Mouse (Mus musculus) urinary bladder, postnatal 14 days (tissue): ENCODE results near the gene Ogfrl1.

Source experiments
- DNase-seq: peaks from one replicate; pipeline ENCODE4 v3.0.0; 2021; ENCODE audit warnings: low spot score

The Ogfrl1 gene

DNA sequence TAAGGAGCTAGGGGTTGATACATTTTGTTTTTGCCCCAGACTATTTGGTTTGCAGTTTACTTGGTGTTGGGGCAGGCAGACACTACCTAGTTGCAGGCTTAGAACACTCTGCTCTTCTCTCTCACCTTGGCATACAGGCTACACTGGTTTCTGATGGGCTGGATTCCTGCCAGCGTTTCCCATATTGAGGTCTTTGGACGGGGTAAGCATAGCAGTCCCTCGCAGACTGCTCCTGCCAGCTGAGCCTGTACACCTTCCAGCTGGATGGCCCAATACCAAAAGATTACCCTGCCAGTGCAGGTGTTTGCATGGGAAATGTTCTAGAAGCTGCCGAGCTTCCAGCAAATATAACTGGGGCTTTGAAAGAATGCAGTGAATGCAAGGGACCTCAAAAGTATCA is 45.8 kb downstream of the Ogfrl1 start:
- peak; percentile 12 for DNase-seq

DNA sequence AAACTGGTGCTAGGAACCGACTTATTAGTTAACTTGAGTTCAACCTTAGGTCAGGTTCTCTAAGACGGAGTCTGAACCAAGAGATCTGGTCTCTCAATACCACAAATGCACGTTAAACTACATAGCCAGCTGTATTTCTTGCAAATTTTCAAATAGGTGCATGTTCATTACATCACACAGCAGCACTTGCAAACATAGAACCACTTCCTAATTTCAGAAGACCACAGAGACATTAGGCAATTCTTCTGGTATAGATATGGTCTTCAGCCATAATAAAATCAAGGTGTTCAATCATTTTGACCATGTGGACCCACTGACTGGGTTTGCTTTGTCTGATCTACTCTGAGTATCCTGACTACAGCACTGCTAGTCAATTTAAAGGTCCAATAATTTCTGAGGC is 51.9 kb downstream of the Ogfrl1 start:
- no peak for DNase-seq

DNA sequence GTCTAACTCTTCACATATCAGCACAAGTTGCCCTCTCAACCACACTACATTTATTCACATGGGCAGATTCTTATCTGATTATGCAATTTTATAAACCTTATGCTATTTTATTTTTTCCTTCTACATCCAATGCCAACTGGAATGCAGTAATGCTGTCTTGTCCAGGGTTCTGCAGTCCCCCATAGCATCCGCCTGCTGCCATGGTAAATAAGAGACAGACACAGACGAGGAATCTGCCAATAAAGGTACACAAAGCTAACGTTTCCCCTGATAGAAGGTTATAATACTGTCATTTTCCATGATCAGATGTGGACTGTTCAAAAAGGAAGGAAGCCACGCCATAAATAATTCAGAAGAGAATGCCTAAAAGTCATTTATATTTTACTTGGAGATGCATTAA is 54.7 kb downstream of the Ogfrl1 start:
- no peak for DNase-seq

DNA sequence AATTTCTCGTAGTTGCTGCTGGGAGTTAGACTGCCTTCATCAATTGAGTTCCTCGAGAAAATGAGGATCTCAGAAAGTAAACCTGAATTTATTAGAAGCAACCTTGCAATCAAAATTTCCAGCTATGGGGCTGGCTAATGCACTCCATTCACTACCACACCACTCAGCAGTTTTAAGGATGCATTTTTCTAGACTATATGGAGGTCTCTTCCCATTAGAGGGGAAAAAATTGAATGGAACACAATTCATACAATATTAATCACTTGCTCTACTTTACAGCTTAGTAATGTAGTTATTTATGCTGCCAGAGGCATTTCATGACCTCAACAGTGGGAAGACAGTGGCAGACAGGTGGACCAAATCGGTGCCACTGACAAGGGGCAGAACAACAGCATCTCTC is 55.3 kb downstream of the Ogfrl1 start:
- DNase-seq = no peak

DNA sequence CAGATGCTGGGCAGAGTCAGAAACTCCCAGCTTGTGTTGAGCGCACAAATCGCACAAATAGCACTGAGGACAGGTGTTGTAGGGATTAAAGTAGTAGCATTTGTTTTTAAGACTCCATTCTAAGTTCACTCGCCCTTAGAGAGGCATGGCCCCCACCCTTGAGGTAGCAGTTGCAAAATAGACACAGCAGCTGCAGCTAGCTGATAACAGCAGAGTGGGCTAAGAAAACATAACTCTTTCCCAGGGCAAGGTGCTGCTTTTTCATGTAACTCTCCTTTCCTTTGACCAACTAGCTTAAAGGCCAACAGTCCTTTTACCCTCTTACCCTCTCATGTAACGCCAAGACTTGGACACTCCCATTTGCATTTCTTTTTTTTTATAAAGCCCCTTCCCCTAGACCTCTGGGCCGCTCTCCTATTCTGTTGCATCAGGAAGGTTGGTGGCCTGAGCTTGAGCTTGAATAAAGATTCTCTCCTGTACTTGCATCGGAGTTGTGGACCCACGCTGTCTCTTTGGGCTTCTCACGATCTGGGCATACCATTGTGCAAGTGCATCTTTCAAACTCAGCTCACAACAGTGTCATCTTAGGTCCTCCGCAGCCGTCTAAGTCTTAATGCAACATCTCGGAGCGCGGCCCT is 61.7 kb downstream of the Ogfrl1 start:
- no peak for DNase-seq

DNA sequence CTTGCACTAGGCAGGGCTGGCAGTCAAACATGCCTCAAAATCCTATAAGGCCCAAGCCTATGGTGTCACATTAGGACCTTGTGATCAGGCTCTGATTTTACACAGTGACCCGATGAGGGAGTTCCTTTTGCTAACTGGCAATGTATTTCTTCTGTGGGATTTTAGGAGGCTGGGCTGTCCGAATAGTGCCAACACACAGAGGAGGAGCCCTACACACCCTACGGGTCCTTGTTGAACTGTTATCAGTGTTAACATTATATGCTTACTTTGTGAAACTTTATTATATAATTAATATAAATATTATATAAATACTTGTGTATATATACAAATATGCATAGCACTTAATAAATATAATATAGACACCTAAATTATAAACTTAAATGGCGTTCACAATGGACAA is 62.5 kb downstream of the Ogfrl1 start:
- DNase-seq = no peak

DNA sequence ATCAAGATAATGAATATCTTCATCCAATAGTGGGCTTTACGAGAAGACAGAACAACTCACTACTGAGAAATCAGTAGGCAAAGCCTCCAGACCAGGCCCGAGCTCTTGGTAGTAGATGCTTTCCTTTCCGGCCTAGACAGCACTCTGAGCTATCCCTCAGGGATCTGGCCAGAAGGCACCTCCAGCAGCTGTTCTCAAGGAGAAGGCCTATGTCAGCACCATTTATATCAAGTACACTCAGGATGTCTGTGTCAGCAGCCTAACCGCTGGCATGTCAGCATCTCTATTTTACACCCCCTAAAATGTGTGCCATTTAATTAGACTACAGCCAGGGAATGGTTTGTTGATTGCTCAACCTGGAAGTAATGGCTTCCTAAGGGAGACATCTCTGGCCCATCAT is 65.4 kb downstream of the Ogfrl1 start:
- no peak for DNase-seq

DNA sequence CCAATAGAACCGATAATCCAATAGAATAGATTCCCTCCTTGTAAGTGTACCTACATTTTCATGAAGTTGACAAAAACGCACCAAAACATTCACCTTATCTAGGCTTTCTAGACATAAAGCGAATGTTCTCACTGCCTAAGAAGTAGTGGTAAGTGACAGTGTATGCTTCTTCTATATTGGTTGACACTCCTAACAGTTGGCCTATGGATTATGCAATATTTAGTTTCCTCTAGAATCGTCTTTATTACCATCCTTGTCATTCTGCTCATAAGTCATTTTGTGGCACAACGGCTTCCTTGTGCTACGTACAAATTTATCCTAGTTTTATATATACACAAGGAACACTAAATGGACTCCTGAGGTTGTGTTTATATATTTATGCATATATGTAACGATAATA is 72.4 kb downstream of the Ogfrl1 start:
- DNase-seq = no peak

DNA sequence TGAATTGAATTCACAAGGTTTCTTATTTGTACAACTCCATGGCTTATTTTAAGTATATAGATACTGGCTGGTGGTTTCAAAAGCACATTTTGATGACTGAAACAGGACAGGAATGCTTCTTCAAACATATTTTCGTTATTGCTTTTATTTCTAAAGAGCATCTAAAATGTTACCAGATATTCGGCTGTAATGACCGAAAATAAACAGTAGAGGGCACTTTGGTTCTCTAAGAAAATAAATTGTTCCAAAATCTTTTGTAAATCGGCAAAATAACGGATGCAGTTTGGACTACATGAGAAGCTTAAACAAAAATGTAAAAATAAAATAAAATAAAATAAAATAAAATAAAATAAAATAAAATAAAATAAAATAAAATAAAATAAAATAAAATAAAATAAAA is 73.3 kb downstream of the Ogfrl1 start:
- no peak for DNase-seq

DNA sequence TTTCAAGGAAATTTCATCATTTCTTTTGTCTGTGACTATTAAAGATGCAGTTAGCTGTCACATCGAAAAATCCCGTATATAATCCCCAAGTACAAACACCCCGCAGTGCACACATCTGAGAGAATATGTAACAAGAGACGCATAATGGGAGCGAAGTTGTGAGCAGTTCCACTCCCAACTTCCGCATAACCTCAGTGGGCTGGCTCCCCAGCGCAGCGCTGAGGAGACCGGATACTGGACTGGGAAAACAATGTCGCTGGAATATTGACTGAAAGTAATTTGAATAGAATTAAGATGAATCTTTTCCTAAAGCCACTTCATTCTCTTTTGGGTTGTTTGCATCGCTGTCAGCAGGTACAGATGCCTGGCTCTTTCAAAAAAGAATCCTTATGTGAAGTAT is 74.3 kb downstream of the Ogfrl1 start:
- no peak for DNase-seq

DNA sequence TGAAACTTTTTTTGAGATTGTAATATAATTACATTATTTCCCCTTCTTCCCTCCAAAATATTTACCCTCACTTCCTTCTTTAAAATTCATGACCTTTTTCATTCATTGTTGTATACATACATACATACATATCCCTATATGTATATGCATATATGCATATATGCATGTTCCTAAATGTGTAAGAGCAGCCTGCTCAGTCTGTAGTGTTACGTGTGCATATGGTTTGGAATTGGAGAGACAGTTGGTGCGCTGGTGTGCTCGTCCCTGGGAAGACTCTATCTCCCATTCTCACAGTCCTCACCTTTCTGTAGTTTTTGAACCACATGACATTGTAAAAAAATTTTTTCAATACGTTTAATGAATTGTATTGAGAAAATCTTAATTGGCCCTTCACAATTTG is 75.4 kb downstream of the Ogfrl1 start:
- no peak for DNase-seq

DNA sequence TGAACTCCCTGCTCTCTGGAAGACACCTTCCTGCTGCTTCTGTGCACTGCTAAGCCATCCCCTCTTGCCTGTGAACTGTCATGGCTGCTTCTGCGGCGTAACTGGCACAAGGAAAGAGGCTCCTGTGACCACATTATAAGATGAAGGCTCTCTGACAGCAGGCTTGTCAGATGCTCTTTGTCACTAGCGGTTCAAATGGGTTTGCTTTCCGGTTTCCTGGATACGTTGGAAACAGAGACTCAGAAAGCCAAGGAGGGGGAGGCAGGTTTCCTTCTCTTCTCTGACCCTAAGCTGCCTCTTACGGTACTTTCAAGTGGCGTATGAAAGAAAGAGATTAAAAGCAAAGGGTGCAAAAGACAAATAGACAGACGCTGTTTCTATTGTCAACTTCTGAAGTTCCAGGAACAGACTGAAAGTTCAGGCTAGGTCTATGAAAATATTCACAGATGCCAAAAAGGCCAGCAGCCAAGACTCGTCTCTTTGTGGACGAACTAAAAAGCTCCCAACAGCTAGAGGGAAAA is 76.2 kb downstream of the Ogfrl1 start:
- peak; percentile 5 for DNase-seq

DNA sequence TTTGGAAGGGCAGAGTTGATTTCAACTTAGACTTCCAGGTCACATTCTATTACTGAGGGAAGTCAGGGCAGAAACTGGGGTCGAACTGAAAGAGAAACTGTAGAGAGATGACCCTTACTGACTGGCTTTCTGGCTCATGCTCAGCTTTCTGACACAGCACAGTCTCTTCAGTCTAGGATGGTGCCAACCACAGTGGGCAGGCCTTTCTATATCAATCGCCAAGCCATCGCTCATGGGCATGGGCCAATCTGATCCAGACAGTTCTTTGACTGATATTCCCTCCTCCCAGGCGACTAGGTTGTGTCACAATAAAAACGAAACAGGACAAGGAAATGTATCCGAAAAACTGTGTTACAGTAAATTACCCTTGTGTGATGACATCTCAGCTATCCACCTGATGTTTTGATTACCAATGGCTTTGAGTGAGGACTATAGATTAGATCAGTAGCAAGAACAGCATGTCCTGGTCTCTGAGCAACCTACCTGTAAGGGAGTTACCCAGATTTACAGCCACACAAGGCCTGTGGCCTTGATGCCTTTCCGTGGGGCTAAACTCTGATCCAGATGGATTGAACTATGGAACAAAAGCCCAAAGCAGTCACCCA is 76.9 kb downstream of the Ogfrl1 start:
- DNase-seq = peak; percentile 7
